Mouse (Mus musculus) frontal cortex, adult (tissue): ENCODE data around the gene Mog.

ENCODE experiments used
- ATAC-seq: cut with Nextera tagmentation; 2 replicates; pipeline ENCODE4 v1.9.2; 2017; ENCODE audit warnings: mild to moderate bottlenecking, moderate library complexity, mixed read lengths; ENCODE audit not compliant: low TSS enrichment

The Mog gene

DNA sequence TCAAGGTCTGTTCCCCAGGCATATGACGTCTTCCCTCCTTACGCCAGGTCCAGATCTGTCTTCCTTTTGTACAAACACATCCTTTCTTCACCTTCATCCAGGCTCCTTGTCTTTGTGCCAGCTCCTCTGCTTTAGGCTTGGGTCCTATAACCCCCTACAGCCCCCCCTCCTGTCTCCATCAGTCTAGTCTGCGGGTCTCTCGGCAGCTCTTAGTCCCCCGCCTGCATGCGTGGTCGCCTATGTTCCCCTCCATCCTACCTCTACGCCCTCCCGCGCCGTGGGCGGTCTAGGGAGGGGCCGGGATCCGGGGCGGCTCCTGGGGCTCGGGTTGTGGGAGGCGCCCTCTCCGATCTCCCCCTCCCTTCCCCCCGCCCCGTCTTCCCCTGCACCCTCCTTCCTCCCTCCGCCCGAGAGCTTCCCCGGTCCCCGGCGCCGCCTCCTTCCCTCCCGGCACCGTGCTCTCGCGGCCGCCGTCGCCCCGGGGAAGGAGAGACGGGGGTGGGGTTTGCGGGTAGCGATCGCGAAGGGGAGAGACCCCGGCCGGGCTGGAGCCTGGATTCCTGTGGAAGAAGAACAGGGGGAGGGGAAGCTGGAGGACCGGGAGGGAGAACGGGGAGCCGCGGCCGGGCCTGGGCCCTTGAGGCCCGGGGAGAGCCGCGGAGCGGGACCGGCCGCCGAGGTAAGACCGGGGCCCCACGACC is 22.6 kb upstream of the Mog start, which contains the start of gene Gabbr1:
Gabbr1 (plus strand) TSS at position 356 of the 701 bp plus-strand sequence.
- peak; percentile 60 for ATAC-seq

DNA sequence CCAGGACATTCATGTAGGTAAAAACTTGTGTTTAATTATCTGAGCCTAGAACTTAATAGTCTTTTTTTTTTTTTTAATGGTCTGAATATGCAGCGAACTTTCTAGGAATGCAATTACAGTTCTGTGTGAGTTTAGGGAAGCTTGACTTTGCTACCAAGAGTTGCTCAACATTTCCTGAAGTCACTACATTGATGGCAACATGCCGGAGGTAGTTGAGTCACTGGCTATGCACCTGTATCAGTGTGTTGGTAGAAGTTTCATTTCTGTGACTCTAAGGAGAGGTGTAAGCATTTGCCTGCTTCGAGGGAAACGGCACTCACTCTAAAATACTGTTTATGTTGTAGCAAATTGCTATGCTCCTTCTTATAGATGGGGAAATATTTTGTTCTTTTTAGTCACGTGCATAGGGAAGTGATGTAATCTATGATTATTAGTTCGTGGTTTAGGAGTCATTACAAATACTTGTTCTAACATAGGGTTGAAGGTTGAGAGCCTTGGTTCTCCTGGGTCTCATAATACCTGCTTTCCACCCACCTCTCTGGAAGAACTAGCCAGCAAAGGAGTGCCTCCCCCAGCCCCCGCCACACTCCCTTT is 21.6 kb upstream of the Mog start:
- no peak for ATAC-seq

- peak; percentile 72 for ATAC-seq
Measured at GRCm38 (mm10) chr17:37039127-37039894, 16.1 kb upstream of the Mog start.

GRCm38 (mm10) chr17:37029162-37029561 is 6.0 kb upstream of the Mog start:
- ATAC-seq = no peak

GRCm38 (mm10) chr17:37028683-37029120 is 5.5 kb upstream of the Mog start:
- ATAC-seq = peak; percentile 99

DNA sequence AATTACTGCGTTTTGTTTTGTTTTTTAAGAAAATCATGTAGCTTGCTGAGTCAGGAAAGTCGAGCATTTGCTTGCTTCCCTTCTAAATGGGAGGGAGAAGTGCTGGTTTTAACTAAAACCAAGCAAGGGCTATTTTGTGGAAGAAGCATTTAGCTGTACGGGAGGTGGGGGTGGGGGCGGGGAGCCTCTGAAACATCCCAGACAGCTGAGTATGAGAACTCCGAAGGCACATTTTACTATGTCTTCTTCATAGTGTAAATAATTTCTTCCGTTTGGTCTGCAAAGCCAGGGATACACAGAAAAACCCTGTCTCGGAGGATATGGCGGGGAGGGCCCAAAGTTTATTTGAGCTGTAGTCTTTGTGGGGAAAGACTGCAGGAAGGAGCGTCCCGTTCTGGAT is 5.0 kb upstream of the Mog start:
- peak; percentile 13 for ATAC-seq

- ATAC-seq = no peak
Measured at GRCm38 (mm10) chr17:37027486-37027885, 4.3 kb upstream of the Mog start.

- no peak for ATAC-seq
Measured at GRCm38 (mm10) chr17:37026425-37026824, 3.2 kb upstream of the Mog start.

GRCm38 (mm10) chr17:37019242-37019641 is 4.0 kb downstream of the Mog start:
- ATAC-seq = peak; percentile 79

DNA sequence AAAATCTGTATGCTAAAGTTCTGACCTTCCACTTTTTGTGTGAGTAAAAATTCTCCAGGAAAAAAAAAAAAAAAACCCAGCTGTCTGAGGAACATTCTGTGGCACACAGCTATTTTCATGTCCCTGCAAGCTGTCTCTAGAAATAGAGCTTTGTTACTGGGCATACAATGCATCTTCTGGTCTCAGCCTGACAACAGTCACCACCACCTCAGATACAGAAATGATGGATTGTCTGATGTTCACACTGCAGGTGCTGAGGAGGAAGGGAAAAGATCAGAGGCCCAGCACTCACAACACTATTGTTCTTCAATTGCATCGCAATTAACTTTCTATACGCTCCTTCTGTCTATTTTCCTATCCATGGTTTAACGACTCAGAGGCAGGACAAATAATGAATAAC is 4.9 kb downstream of the Mog start:
- ATAC-seq = peak; percentile 83

GRCm38 (mm10) chr17:37016333-37016732 is 6.9 kb downstream of the Mog start:
- no peak for ATAC-seq

GRCm38 (mm10) chr17:37012141-37012540 is 11.1 kb downstream of the Mog start:
- ATAC-seq = no peak

GRCm38 (mm10) chr17:37011719-37012118 is 11.5 kb downstream of the Mog start:
- no peak for ATAC-seq

GRCm38 (mm10) chr17:37009460-37010042 is 13.6 kb downstream of the Mog start:
- ATAC-seq = no peak

DNA sequence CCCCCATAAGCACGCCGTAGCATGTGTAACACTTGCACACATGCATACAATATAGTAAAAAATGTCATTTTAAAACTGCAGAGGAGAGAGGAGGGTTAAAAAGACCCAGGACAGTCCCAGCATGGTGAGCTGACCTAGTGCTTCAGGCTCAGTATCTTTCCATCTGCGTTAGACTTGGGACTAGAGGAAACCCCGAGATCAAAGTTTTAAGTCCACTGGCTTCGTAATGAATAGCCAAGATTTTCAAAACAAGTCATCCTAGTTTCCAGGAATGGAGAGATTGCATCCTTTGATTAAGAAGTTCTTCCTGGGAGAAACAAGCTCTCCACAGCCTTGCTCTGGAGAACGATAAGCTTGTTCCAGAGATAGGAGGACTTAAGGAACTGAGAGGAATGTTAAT is 15.0 kb downstream of the Mog start:
- no peak for ATAC-seq

DNA sequence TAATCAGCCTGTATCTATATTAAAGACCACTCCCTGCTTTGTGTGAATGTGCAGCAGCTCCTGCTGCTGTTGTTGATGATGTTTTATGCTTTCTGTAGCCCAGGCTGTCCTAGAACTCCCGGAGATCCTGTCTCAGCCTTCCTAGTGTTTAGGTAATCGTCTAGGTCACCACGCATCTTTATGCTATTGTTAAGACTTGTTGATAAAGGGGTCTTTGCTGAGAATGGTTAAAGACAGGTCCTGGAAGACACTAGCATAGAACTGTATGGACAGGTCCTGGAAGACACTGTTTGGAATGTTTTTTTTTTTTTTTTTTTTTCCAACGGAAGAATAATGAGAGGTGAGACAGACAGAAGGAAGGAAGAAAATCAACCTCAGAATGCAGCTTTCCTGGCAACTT is 19.8 kb downstream of the Mog start:
- no peak for ATAC-seq

GRCm38 (mm10) chr17:37002364-37003330 is 20.6 kb downstream of the Mog start:
- peak; percentile 78 for ATAC-seq

- no peak for ATAC-seq
Measured at GRCm38 (mm10) chr17:37000863-37001262, 22.3 kb downstream of the Mog start, which contains the start of gene Zfp57. TSS of gene Zfp57 (plus strand) at chr17:37001163.

- ATAC-seq = no peak
Measured at GRCm38 (mm10) chr17:36998477-36998876, 24.7 kb downstream of the Mog start.

GRCm38 (mm10) chr17:36997033-36997735 is 26.0 kb downstream of the Mog start:
- peak; percentile 66 for ATAC-seq
